Mouse (Mus musculus) left cerebral cortex, adult 8-10 months (tissue): ENCODE results near the gene Drc7. TPM values are rescaled to one million over a fixed set of nuclear protein-coding genes. Genes with fewer than 3 reads are reported as not detected.

Experiments used
- DNase-seq, 2 experiments: peaks; one replicate each; pipeline ENCODE4 v3.0.0; 2022; ENCODE audit warnings: low spot score in 2 of 2
- total RNA-seq, 4 experiments: library from RNA; stranded (reverse); gene quantifications; 2 replicates each; pipeline ENCODE4 v1.2.4; 2022

Gene Drc7
- total RNA-seq, 4 experiments from 2014 or later: 1.2 to 2.6 (median 1.9) TPM

GRCm38 (mm10) chr8:95126497-95126896, 71.6 kb downstream of the Drc7 start:
- DNase-seq: no peak

DNA sequence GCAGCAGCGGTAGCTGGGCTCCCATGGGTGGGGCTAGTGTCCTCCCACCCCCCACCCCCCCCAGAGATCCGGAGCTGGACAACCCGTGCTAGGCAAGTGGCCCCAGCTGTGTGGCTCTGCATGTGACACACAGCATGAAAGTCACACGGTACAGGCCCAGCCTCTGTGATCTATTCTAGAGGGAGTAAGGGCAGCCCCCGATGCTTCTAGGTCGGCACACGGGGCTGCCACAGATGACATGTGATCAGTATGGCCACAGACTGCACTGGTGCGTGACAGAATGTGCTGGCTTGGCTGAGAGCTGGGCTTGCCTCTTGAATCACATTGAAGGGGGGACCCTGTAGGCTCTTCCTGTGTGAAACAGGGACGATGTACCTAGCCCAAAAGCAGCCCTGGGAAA, 72.8 kb downstream of the Drc7 start:
- DNase-seq: no peak

Other genes starting within 250 kb of the Drc7 start
- 10 to 100 TPM in 1 of 4 experiments, 1 to 10 TPM in 3; 8.3 to 13.8 (median 9.6) TPM for gene Ccl17, start 244.7 kb upstream of the Drc7 start, total RNA-seq
- gene Coq9, start 216.8 kb upstream of the Drc7 start, total RNA-seq: 100 to 1,000 TPM in 1 of 4 experiments, 10 to 100 TPM in 3; 75.6 to 104 (median 90.6) TPM
- gene Ciapin1, start 216.7 kb upstream of the Drc7 start, total RNA-seq: 10 to 100 TPM; 70.8 to 75.9 (median 72.0) TPM
- gene Polr2c, start 197.7 kb upstream of the Drc7 start, total RNA-seq: 10 to 100 TPM; 64.6 to 75.4 (median 67.0) TPM
- 10 to 100 TPM; 15.1 to 18.3 (median 17.3) TPM for gene Dok4, start 178.8 kb upstream of the Drc7 start, total RNA-seq
- gene Ccdc102a, start 137.0 kb upstream of the Drc7 start, total RNA-seq: 1 to 10 TPM; 1.2 to 2.2 (median 1.8) TPM
- gene Adgrg5, start 131.4 kb upstream of the Drc7 start, total RNA-seq: under 1 TPM in 3 of 4 experiments, not detected in 1; 0.17 to 0.95 (median 0.46) TPM
- gene Adgrg1, start 80.4 kb upstream of the Drc7 start, total RNA-seq: 10 to 100 TPM; 72.9 to 94.8 (median 80.5) TPM
- under 1 TPM in 2 of 4 experiments, not detected in 2; 0.27 to 0.30 TPM for gene Adgrg3, start 37.4 kb upstream of the Drc7 start, total RNA-seq
- gene Katnb1, start 26.1 kb downstream of the Drc7 start, total RNA-seq: 10 to 100 TPM; 46.1 to 50.9 (median 47.7) TPM
- gene Kifc3, start 147.7 kb downstream of the Drc7 start, total RNA-seq: 10 to 100 TPM; 52.8 to 71.1 (median 56.8) TPM